ENCODE assay signal across 9 mouse cellular contexts in genomic region chr5:65900862-65901265, GRCm38 (mm10). TPM values are rescaled to one million over a fixed set of nuclear protein-coding genes. Genes with fewer than 3 reads are reported as not detected.
DNase-seq lines count a peak whose midpoint lies in the region; ATAC-seq and TF ChIP-seq lines count a peak whose summit lies in the region.
"Had no signal": no experiment of that assay in that cellular context is flagged by ENCODE, and none has a peak within 500 bp of the region (broad histone marks: within the 10 kb centered on the region; RNA-seq: fewer than 3 reads in every experiment).

No protein-coding gene starts in this region.

- no peak for TF ChIP-seq CTCF in forebrain, postnatal 0 days (IDR thresholded peaks at IDR 0.05; ENCODE audit: low read depth)
- TF ChIP-seq CTCF in liver, embryonic 14.5 days (IDR thresholded peaks at IDR 0.05; ENCODE audit: low read depth), result peak; percentile 31; the same call in 1 of the 2 replicates

- H3K4me1 ChIP-seq in hindbrain, embryonic 12.5 days, result peaks cover 4% of the 10 kb centered on the region; the same call in 1 of the 2 replicates
- no peaks in the 10 kb centered on the region for H3K4me1 ChIP-seq in hindbrain, embryonic 11.5 days (replicated peaks; ENCODE audit: control insufficient read depth, insufficient read depth, low read length)
- H3K4me1 ChIP-seq in forebrain, postnatal 0 days (ENCODE audit: insufficient read depth), result no peaks in the 10 kb centered on the region
- peaks cover 0 to 12% of the 10 kb centered on the region in 2 experiments; a peak in 3 of 4 replicates for H3K4me1 ChIP-seq in liver, embryonic 14.5 days (replicated peaks; ENCODE audit: control insufficient read depth in 2 of 2, insufficient read depth in 2 of 2, low read length in 1 of 2)

- no peaks in the 10 kb centered on the region for H3K36me3 ChIP-seq in hindbrain, embryonic 12.5 days
- H3K36me3 ChIP-seq in hindbrain, embryonic 11.5 days (ENCODE audit: control insufficient read depth, insufficient read depth, low read length), result no peaks in the 10 kb centered on the region
- H3K36me3 ChIP-seq in forebrain, postnatal 0 days (ENCODE audit: insufficient read depth), result no peaks in the 10 kb centered on the region
- no peaks in the 10 kb centered on the region for H3K36me3 ChIP-seq in liver, embryonic 14.5 days (replicated peaks; ENCODE audit: control insufficient read depth, insufficient read depth, low read depth)

- ATAC-seq in hindbrain, embryonic 12.5 days (ENCODE audit: low FRiP score), result peak; percentile 73; the same call in 1 of the 2 replicates
- ATAC-seq in hindbrain, embryonic 11.5 days (ENCODE audit: low FRiP score), result no peak
- ATAC-seq in forebrain, postnatal 0 days, result peak; percentile 92
- ATAC-seq in liver, embryonic 14.5 days (ENCODE audit: insufficient read depth), result peak; percentile 66; the same call in 1 of the 2 replicates
- ATAC-seq: Patski had no signal

- DNase-seq in hindbrain, embryonic 11.5 days (ENCODE audit: low spot score), result no peak
- peak; percentile 67 to 68 for DNase-seq in CD8-positive naive resting alpha-beta T cell, adult 2 months (ENCODE audit: low read depth in 2 of 2, low spot score in 2 of 2)
- peak; percentile 57 for DNase-seq in forebrain, postnatal 0 days
- peak; percentile 24 to 41 (median 28) for DNase-seq in liver, embryonic 14.5 days (ENCODE audit: low read depth in 3 of 3, low spot score in 3 of 3)
- peak; percentile 92 for DNase-seq in thymus, postnatal 0 days (ENCODE audit: low spot score)
- DNase-seq in testis, postnatal 10 days (ENCODE audit: low spot score), result no peak
- DNase-seq in adrenal gland, postnatal 36 days, result no peak

- no peak overlapping the region for H3K4me3 ChIP-seq in hindbrain, embryonic 12.5 days
- H3K4me3 ChIP-seq in hindbrain, embryonic 11.5 days (ENCODE audit: low read depth, low read length), result no peak overlapping the region
- H3K4me3 ChIP-seq in forebrain, postnatal 0 days (ENCODE audit: low read depth, low read length), result no peak overlapping the region
- no peak overlapping the region for H3K4me3 ChIP-seq in liver, embryonic 14.5 days (ENCODE audit: insufficient read depth in 1 of 2, low read depth in 2 of 2, low read length in 2 of 2)

- 67% methylated on average over 7 of the region's 7 CpGs for WGBS in hindbrain, embryonic 12.5 days
- 73% methylated on average over 7 of the region's 7 CpGs for WGBS in hindbrain, embryonic 11.5 days
- WGBS in forebrain, postnatal 0 days, result 24% methylated on average over 7 of the region's 7 CpGs
- 4% methylated on average over 7 of the region's 7 CpGs for WGBS in liver, embryonic 14.5 days (ENCODE audit: insufficient replicate concordance)

- H3K27me3 ChIP-seq in hindbrain, embryonic 12.5 days, result no peaks in the 10 kb centered on the region
- no peaks in the 10 kb centered on the region for H3K27me3 ChIP-seq in hindbrain, embryonic 11.5 days (ENCODE audit: control insufficient read depth, insufficient read depth, low read length)
- H3K27me3 ChIP-seq in forebrain, postnatal 0 days (ENCODE audit: insufficient read depth, low read length), result no peaks in the 10 kb centered on the region
- H3K27me3 ChIP-seq in liver, embryonic 14.5 days (ENCODE audit: control insufficient read depth, insufficient read depth, low read length), result no peaks in the 10 kb centered on the region
- H3K27me3 ChIP-seq: Patski had no signal

- H3K9me3 ChIP-seq in hindbrain, embryonic 12.5 days (replicated peaks), result peaks cover 15% of the 10 kb centered on the region
- H3K9me3 ChIP-seq in hindbrain, embryonic 11.5 days (ENCODE audit: control insufficient read depth, low read length), result peaks cover 3% of the 10 kb centered on the region; the same call in 1 of the 2 replicates
- 0 out of 2 replicates have a peak, but pooled peaks cover 5% of the 10 kb centered on the region for H3K9me3 ChIP-seq in forebrain, postnatal 0 days (ENCODE audit: low read length)
- no peaks in the 10 kb centered on the region for H3K9me3 ChIP-seq in liver, embryonic 14.5 days (ENCODE audit: control insufficient read depth, low read length)

- TF ChIP-seq EP300 in liver, embryonic 14.5 days (IDR thresholded peaks at IDR 0.05; ENCODE audit: low read depth), result peak; percentile 50; the same call in 1 of the 2 replicates

- H3K27ac ChIP-seq in hindbrain, embryonic 12.5 days, result peak overlapping the region; percentile 23; the same call in 1 of the 2 replicates
- H3K27ac ChIP-seq in hindbrain, embryonic 11.5 days (ENCODE audit: low read depth, low read length), result no peak overlapping the region
- H3K27ac ChIP-seq in forebrain, postnatal 0 days (ENCODE audit: low read depth, low read length), result 0 out of 2 replicates have a peak overlapping the region, but pooled peaks have one; percentile 2
- no peak overlapping the region for H3K27ac ChIP-seq in liver, embryonic 14.5 days

- no peak overlapping the region for H3K4me2 ChIP-seq in hindbrain, embryonic 12.5 days (replicated peaks)
- H3K4me2 ChIP-seq in hindbrain, embryonic 11.5 days (replicated peaks; ENCODE audit: low read depth, low read length), result no peak overlapping the region
- H3K4me2 ChIP-seq in forebrain, postnatal 0 days (ENCODE audit: low read depth), result no peak overlapping the region
- H3K4me2 ChIP-seq in liver, embryonic 14.5 days (ENCODE audit: low read depth), result no peak overlapping the region

- no peak overlapping the region for H3K9ac ChIP-seq in hindbrain, embryonic 12.5 days
- H3K9ac ChIP-seq in hindbrain, embryonic 11.5 days (ENCODE audit: low read depth, low read length), result no peak overlapping the region
- no peak overlapping the region for H3K9ac ChIP-seq in forebrain, postnatal 0 days
- H3K9ac ChIP-seq in liver, embryonic 14.5 days (replicated peaks), result no peak overlapping the region

RNA-seq across cellular contexts. Expression of gene Chrna9, which starts 33.9 kb away (rescaled TPM):
- 0.18 and 0.19 TPM in 2 replicates for polyA plus RNA-seq in hindbrain, embryonic 12.5 days (2016; fragmentation: Nextera tagmentation; extraction: Ambion mirVana)
- 0.20 and 0.70 TPM in 2 replicates for polyA plus RNA-seq in hindbrain, embryonic 11.5 days (2014; fragmentation: Nextera tagmentation; extraction: Ambion mirVana)
- 0.52 TPM in 1 of 2 replicates, not detected in the other for total RNA-seq in forebrain, postnatal 0 days (2014; rRNA removed)
- not detected in 2 replicates for polyA plus RNA-seq in forebrain, postnatal 0 days (2015; fragmentation: Nextera tagmentation; extraction: Ambion mirVana)
- polyA plus RNA-seq in liver, embryonic 14.5 days (2012; rRNA removed), result not detected in 2 replicates
- not detected in 2 replicates for polyA plus RNA-seq in liver, embryonic 14.5 days (2014; fragmentation: Nextera tagmentation; extraction: Ambion mirVana)
- polyA plus RNA-seq in thymus, postnatal 0 days (2015; fragmentation: Nextera tagmentation; extraction: Ambion mirVana), result 244 and 286 TPM in 2 replicates
- not detected for total RNA-seq in adrenal gland, postnatal 36 days (2021)
- polyA plus RNA-seq: Patski had no signal

RNA-seq across cellular contexts. Expression of gene Rhoh, which starts 39.9 kb away (rescaled TPM):
- 0.20 and 0.39 TPM in 2 replicates for polyA plus RNA-seq in hindbrain, embryonic 12.5 days (2016; fragmentation: Nextera tagmentation; extraction: Ambion mirVana)
- 0.09 and 0.52 TPM in 2 replicates for polyA plus RNA-seq in hindbrain, embryonic 11.5 days (2014; fragmentation: Nextera tagmentation; extraction: Ambion mirVana)
- 1.00 and 4.5 TPM in 2 replicates for total RNA-seq in forebrain, postnatal 0 days (2014; rRNA removed)
- polyA plus RNA-seq in forebrain, postnatal 0 days (2015; fragmentation: Nextera tagmentation; extraction: Ambion mirVana), result 0.25 and 0.54 TPM in 2 replicates
- 0.79 and 0.81 TPM in 2 replicates for polyA plus RNA-seq in liver, embryonic 14.5 days (2012; rRNA removed)
- polyA plus RNA-seq in liver, embryonic 14.5 days (2014; fragmentation: Nextera tagmentation; extraction: Ambion mirVana), result 1.0 and 1.1 TPM in 2 replicates
- 174 and 206 TPM in 2 replicates for polyA plus RNA-seq in thymus, postnatal 0 days (2015; fragmentation: Nextera tagmentation; extraction: Ambion mirVana)
- total RNA-seq in adrenal gland, postnatal 36 days (2021), result under 1 TPM; 0.30 to 0.40 TPM

Comparison
In these comparisons a context has a peak if more than half of its experiments do, and no peak if none do; other contexts are left out.
1. H3K27ac ChIP-seq: peak in hindbrain, embryonic 12.5 days (single experiment) and forebrain, postnatal 0 days (single experiment); none in hindbrain, embryonic 11.5 days (single experiment) and liver, embryonic 14.5 days (single experiment).
2. DNase-seq: peak in CD8-positive naive resting alpha-beta T cell, adult 2 months (2 of 2), forebrain, postnatal 0 days (single experiment), liver, embryonic 14.5 days (3 of 3) and thymus, postnatal 0 days (single experiment); none in hindbrain, embryonic 11.5 days (single experiment), testis, postnatal 10 days (single experiment) and adrenal gland, postnatal 36 days (0 of 2).
3. RNA of gene Chrna9, which starts 33.9 kb away (polyA plus RNA-seq): 244 to 286 TPM in thymus, postnatal 0 days; 0.20 to 0.70 TPM in hindbrain, embryonic 11.5 days, 0.18 to 0.19 TPM in hindbrain, embryonic 12.5 days, not detected in liver, embryonic 14.5 days and not detected in forebrain, postnatal 0 days; every median in the first group is over 100 times any median in the second.
4. RNA of gene Rhoh, which starts 39.9 kb away (polyA plus RNA-seq): 174 to 206 TPM in thymus, postnatal 0 days; 0.79 to 1.1 TPM in liver, embryonic 14.5 days, 0.25 to 0.54 TPM in forebrain, postnatal 0 days, 0.20 to 0.39 TPM in hindbrain, embryonic 12.5 days and 0.09 to 0.52 TPM in hindbrain, embryonic 11.5 days; every median in the first group is over 10 times any median in the second.